Mouse (Mus musculus) embryonic facial prominence, embryonic 13.5 days (tissue): ENCODE data around the gene Stk24. TPM values are rescaled to one million over a fixed set of nuclear protein-coding genes. Genes with fewer than 3 reads are reported as not detected.

Source experiments
- ATAC-seq: fragments of 200-750 bp; cut with Nextera tagmentation; 2 replicates; pipeline ENCODE4 v1.8.0; 2017; ENCODE audit warnings: low read depth; ENCODE audit not compliant: insufficient number of reproducible peaks, insufficient read depth, low FRiP score, low TSS enrichment
- H3K27ac ChIP-seq: fragments of 300-500 bp; sonication (generic); 2 replicates; pipeline ENCODE4 v1.5.1; 2015; ENCODE audit warnings: moderate library complexity, mild to moderate bottlenecking, inconsistent platforms
- H3K27me3 ChIP-seq: fragments of 300-500 bp; sonication (generic); 2 replicates; pipeline ENCODE4 v1.6.1; 2015; ENCODE audit warnings: mild to moderate bottlenecking, inconsistent platforms
- H3K36me3 ChIP-seq: fragments of 300-500 bp; sonication (generic); 2 replicates; pipeline ENCODE4 v1.6.1; 2015; ENCODE audit warnings: mild to moderate bottlenecking, inconsistent platforms
- H3K4me1 ChIP-seq: fragments of 300-500 bp; sonication (generic); 2 replicates; pipeline ENCODE4 v1.6.1; 2015; ENCODE audit warnings: inconsistent platforms
- H3K4me2 ChIP-seq: fragments of 300-500 bp; sonication (generic); 2 replicates; pipeline ENCODE4 v1.6.1; 2015; ENCODE audit warnings: moderate library complexity, mild to moderate bottlenecking, inconsistent platforms
- H3K4me3 ChIP-seq: fragments of 300-500 bp; sonication (generic); 2 replicates; pipeline ENCODE4 v1.5.1; 2015; ENCODE audit warnings: mild to moderate bottlenecking, inconsistent platforms
- H3K9ac ChIP-seq: fragments of 300-500 bp; sonication (generic); 2 replicates; pipeline ENCODE4 v1.6.1; 2015; ENCODE audit warnings: mild to moderate bottlenecking, inconsistent platforms
- H3K9me3 ChIP-seq: fragments of 300-500 bp; sonication (generic); 2 replicates; pipeline ENCODE4 v1.6.1; 2016; ENCODE audit warnings: inconsistent platforms
- WGBS: fragments of 180-500 bp; shearing (Covaris S2); methylation state at CpG from one replicate; pipeline ENCODE4 v1.1.7; 2015; ENCODE audit warnings: mixed read lengths; 5-methylcytosine and 5-hydroxymethylcytosine counted together
- polyA plus RNA-seq: library from polyadenylated mRNA; unstranded; fragments of >200 nt; fragmentation: Nextera tagmentation; extraction: Ambion mirVana; gene quantifications from 2 replicates; pipeline ENCODE4 v1.2.1, GENCODE M21; 2015

Gene Stk24
- polyA plus RNA-seq, 1 experiment from 2014 or later: 41.2 TPM

GRCm38 (mm10) chr14:121324521-121325330 lies 55.1 kb downstream of the Stk24 start:
- WGBS: 69% methylated on average over 17 of the region's 17 CpGs
- no peaks in the 10 kb centered on the region for H3K36me3 ChIP-seq
- ATAC-seq: no peak
- peak overlapping the region; percentile 23; the same call in 1 of the 2 replicates for H3K27ac ChIP-seq
- H3K9me3 ChIP-seq: no peaks in the 10 kb centered on the region
- no peaks in the 10 kb centered on the region for H3K27me3 ChIP-seq
- H3K9ac ChIP-seq: no peak overlapping the region
- no peak overlapping the region for H3K4me2 ChIP-seq
- H3K4me3 ChIP-seq: no peak overlapping the region
- H3K4me1 ChIP-seq: peaks cover 57% of the 10 kb centered on the region

- WGBS: 65% methylated on average over 7 of the region's 7 CpGs
- H3K9me3 ChIP-seq: no peaks in the 10 kb centered on the region
- no peak for ATAC-seq
- H3K4me2 ChIP-seq: no peak overlapping the region
- H3K9ac ChIP-seq: no peak overlapping the region
- no peaks in the 10 kb centered on the region for H3K36me3 ChIP-seq
- H3K4me1 ChIP-seq: peaks cover 50% of the 10 kb centered on the region
- no peak overlapping the region for H3K27ac ChIP-seq
- H3K27me3 ChIP-seq: no peaks in the 10 kb centered on the region
- H3K4me3 ChIP-seq: no peak overlapping the region
Observed at GRCm38 (mm10) chr14:121322641-121323040, 57.2 kb downstream of the Stk24 start.

DNA sequence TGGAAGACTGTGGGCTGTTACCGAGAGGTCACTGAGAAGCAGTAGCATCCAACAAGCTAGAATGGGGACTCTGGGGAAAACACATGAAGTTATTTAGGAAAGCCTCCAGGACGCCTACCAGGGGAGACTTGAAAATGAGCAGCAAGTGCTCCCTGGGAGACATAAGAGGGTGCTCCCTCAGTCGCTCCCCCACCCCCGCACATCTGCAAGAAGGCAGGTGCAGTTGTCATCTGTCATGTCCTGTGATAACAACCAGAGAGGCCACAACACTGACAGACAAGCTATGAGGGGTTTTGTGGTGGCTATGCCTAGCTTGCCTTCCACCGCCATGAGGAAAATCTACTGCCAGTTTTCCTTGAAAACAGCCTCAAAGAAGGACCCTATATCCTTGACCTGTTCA lies 57.7 kb downstream of the Stk24 start:
- Histone ChIP-seq H3K9ac (no peak overlapping the region), H3K9me3 (no peaks in the 10 kb centered on the region), H3K27ac (no peak overlapping the region), H3K4me3 (no peak overlapping the region), H3K27me3 (no peaks in the 10 kb centered on the region), H3K4me1 (peaks cover 49% of the 10 kb centered on the region), H3K4me2 (no peak overlapping the region), H3K36me3 (no peaks in the 10 kb centered on the region)
- ATAC-seq: no peak
- WGBS: 76% methylated on average over 5 of the region's 5 CpGs

GRCm38 (mm10) chr14:121318382-121318781 lies 61.4 kb downstream of the Stk24 start:
- WGBS: 82% methylated on average over 5 of the region's 5 CpGs
- no peak overlapping the region for H3K4me2 ChIP-seq

DNA sequence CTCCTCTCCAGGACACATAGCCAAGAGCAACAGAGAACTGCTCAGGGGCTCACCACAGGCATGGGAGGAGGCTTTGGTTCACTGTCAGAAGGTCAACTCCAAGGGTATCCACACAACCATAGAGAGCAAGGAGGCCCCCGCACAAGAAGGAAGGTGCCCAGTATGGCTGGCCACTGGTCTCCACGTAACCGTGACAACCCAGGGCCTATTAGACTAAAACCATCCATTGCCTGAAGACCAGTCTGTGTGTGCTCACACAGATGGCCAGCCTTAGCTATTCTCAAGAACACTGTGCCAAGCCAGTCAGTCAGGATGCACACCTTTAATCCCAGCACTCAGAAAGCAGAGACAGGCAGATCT lies 62.5 kb downstream of the Stk24 start:
- Histone ChIP-seq H3K27ac (0 out of 2 replicates have a peak overlapping the region, but pooled peaks have one; percentile 63), H3K4me3 (no peak overlapping the region), H3K4me1 (peaks cover 57% of the 10 kb centered on the region), H3K4me2 (no peak overlapping the region), H3K9ac (no peak overlapping the region), H3K9me3 (no peaks in the 10 kb centered on the region), H3K27me3 (no peaks in the 10 kb centered on the region), H3K36me3 (no peaks in the 10 kb centered on the region)
- 91% methylated on average over 3 of the region's 3 CpGs for WGBS
- no peak for ATAC-seq

More at GRCm38 (mm10) chr14:121318382-121318781, 61.4 kb downstream of the Stk24 start:
- no peaks in the 10 kb centered on the region for H3K27me3 ChIP-seq
- no peak for ATAC-seq
- no peaks in the 10 kb centered on the region for H3K9me3 ChIP-seq
- no peak overlapping the region for H3K9ac ChIP-seq
- no peak overlapping the region for H3K27ac ChIP-seq
- no peaks in the 10 kb centered on the region for H3K36me3 ChIP-seq
- peaks cover 57% of the 10 kb centered on the region for H3K4me1 ChIP-seq
- no peak overlapping the region for H3K4me3 ChIP-seq

GRCm38 (mm10) chr14:121316631-121317311 lies 63.0 kb downstream of the Stk24 start:
- no peaks in the 10 kb centered on the region for H3K27me3 ChIP-seq
- no peak overlapping the region for H3K4me3 ChIP-seq
- peak overlapping the region; percentile 63; the same call in 1 of the 2 replicates for H3K27ac ChIP-seq
- H3K4me2 ChIP-seq: no peak overlapping the region
- H3K9ac ChIP-seq: no peak overlapping the region
- WGBS: 66% methylated on average over 13 of the region's 13 CpGs
- H3K4me1 ChIP-seq: peaks cover 60% of the 10 kb centered on the region
- ATAC-seq: no peak
- H3K9me3 ChIP-seq: no peaks in the 10 kb centered on the region
- no peaks in the 10 kb centered on the region for H3K36me3 ChIP-seq

DNA sequence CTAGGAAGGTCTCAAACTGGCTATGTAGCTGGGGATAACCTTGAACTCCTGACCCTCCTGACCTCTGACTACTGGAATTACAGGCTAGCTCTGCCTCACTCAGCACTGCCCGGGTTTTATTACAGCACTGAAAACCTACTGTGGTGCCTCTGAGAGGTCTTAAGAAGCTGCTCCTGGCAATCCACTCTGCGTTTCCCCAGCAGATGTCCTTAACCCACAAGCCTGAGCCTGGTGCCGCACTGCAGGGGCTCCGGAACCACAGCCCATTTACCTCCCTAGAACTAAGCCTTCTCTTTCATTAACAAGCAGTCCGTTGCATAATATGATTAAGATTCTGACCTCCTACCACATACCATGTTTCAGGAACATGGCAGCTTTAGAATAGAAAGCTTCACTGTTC lies 63.7 kb downstream of the Stk24 start:
- no peak overlapping the region for H3K4me3 ChIP-seq
- H3K9me3 ChIP-seq: no peaks in the 10 kb centered on the region
- ATAC-seq: no peak
- H3K4me1 ChIP-seq: peaks cover 66% of the 10 kb centered on the region
- 33% methylated on average over 5 of the region's 5 CpGs for WGBS
- no peaks in the 10 kb centered on the region for H3K36me3 ChIP-seq
- H3K27ac ChIP-seq: peak overlapping the region; percentile 63; the same call in 1 of the 2 replicates
- no peaks in the 10 kb centered on the region for H3K27me3 ChIP-seq
- no peak overlapping the region for H3K9ac ChIP-seq
- H3K4me2 ChIP-seq: no peak overlapping the region

GRCm38 (mm10) chr14:121314934-121315333 lies 64.9 kb downstream of the Stk24 start:
- no peaks in the 10 kb centered on the region for H3K27me3 ChIP-seq
- no peaks in the 10 kb centered on the region for H3K36me3 ChIP-seq
- ATAC-seq: no peak
- WGBS: 74% methylated on average over 3 of the region's 3 CpGs
- H3K9ac ChIP-seq: no peak overlapping the region
- no peaks in the 10 kb centered on the region for H3K9me3 ChIP-seq
- peaks cover 77% of the 10 kb centered on the region for H3K4me1 ChIP-seq
- no peak overlapping the region for H3K27ac ChIP-seq
- H3K4me2 ChIP-seq: no peak overlapping the region
- no peak overlapping the region for H3K4me3 ChIP-seq

DNA sequence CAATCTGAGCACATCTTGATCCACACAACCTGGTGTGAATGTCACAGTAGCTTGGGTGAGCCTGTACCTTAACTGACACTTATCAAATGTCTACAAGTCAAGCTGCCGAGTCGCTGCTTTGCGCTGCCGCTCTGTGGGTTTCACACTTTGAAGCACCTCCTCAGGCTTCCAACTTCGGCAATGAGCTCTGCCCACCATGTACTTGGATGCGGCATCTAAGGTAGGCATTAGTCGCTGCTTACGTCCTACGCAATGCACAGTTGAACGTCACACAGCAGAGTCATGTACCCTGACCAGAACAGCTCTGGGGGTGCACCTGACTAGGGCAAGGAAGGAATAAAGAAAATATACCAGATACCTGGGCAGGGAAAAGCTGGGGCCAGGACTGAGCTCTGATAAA lies 66.5 kb downstream of the Stk24 start:
- Histone ChIP-seq H3K27me3 (no peaks in the 10 kb centered on the region), H3K9me3 (no peaks in the 10 kb centered on the region), H3K4me2 (no peak overlapping the region), H3K36me3 (no peaks in the 10 kb centered on the region), H3K4me1 (peaks cover 76% of the 10 kb centered on the region), H3K9ac (no peak overlapping the region), H3K27ac (no peak overlapping the region), H3K4me3 (no peak overlapping the region)
- 95% methylated on average over 10 of the region's 10 CpGs for WGBS
- no peak for ATAC-seq

GRCm38 (mm10) chr14:121311083-121311482 lies 68.7 kb downstream of the Stk24 start:
- Histone ChIP-seq H3K4me2 (no peak overlapping the region), H3K4me1 (peaks cover 67% of the 10 kb centered on the region), H3K36me3 (0 out of 2 replicates have a peak, but pooled peaks cover 4% of the 10 kb centered on the region), H3K9me3 (no peaks in the 10 kb centered on the region), H3K27ac (no peak overlapping the region), H3K27me3 (no peaks in the 10 kb centered on the region), H3K4me3 (no peak overlapping the region), H3K9ac (no peak overlapping the region)
- no peak for ATAC-seq
- WGBS: 87% methylated on average over 2 of the region's 2 CpGs

DNA sequence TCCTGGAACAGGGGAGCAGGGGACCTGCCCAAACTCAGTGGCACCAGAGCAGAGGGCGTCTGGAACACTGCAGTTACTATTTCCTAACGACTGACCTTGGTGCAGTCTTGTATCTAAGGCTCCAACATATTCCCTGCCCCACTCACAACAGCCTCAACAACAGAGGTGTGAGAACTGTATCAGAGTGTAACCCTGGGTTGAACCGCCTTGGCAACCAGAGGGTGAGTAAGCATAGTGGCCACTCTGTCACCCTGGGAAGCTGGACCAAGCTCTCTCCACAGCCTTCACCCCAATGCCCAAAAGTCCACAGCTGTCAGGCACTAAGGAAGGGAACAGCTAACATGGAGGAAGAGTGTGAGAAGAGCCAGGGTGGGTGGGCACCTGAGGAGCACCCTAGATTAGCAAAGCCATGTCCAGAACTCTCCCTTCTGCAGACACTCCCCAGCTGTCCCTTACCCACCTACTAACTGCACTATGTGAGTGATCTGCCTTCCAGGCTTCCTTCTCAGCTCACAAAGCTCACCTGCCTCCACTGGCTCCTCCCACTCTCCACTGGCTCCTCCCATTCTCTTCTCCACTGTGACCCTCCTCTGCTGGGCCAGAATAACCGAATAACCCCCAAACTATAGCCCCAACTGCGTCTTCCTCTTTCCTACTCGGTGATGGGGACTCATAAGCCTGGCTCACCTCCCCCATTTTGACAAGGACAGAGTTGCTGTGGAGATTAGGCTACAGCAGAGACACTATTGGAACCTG lies 69.3 kb downstream of the Stk24 start:
- H3K36me3 ChIP-seq: 0 out of 2 replicates have a peak, but pooled peaks cover 4% of the 10 kb centered on the region
- no peak overlapping the region for H3K4me2 ChIP-seq
- peaks cover 62% of the 10 kb centered on the region for H3K4me1 ChIP-seq
- H3K27ac ChIP-seq: no peak overlapping the region
- no peak overlapping the region for H3K9ac ChIP-seq
- 79% methylated on average over 6 of the region's 6 CpGs for WGBS
- H3K27me3 ChIP-seq: no peaks in the 10 kb centered on the region
- H3K9me3 ChIP-seq: no peaks in the 10 kb centered on the region
- no peak for ATAC-seq
- no peak overlapping the region for H3K4me3 ChIP-seq
